Mouse (Mus musculus) forebrain, embryonic 16.5 days (tissue): ENCODE results near the gene Nr6a1. TPM values are rescaled to one million over a fixed set of nuclear protein-coding genes. Genes with fewer than 3 reads are reported as not detected.
A peak's percentile ranks its signal among the peaks of the same experiment; 100 is the strongest.

ENCODE experiments used
- ATAC-seq: fragments of 200-750 bp; cut with Nextera tagmentation; 2 replicates; pipeline ENCODE4 v1.8.0; 2017; ENCODE audit warnings: mild to moderate bottlenecking, moderate library complexity
- H3K27ac ChIP-seq: fragments of 300-500 bp; sonication (generic); 2 replicates; pipeline ENCODE4 v1.5.1; 2014; ENCODE audit warnings: low read length, control low read depth
- H3K27me3 ChIP-seq: fragments of 300-500 bp; sonication (generic); replicated peaks from 2 replicates; pipeline ENCODE4 v1.6.1; 2014; ENCODE audit warnings: low read length; ENCODE audit not compliant: control insufficient read depth, insufficient read depth
- H3K36me3 ChIP-seq: fragments of 300-500 bp; sonication (generic); 2 replicates; pipeline ENCODE4 v1.6.1; 2014; ENCODE audit not compliant: control insufficient read depth, insufficient read depth
- H3K4me1 ChIP-seq: fragments of 300-500 bp; sonication (generic); replicated peaks from 2 replicates; pipeline ENCODE4 v1.6.1; 2014; ENCODE audit warnings: low read length; ENCODE audit not compliant: control insufficient read depth, insufficient read depth
- H3K4me2 ChIP-seq: fragments of 300-500 bp; sonication (generic); 2 replicates; pipeline ENCODE4 v1.6.1; 2014; ENCODE audit warnings: mild to moderate bottlenecking, low read length, control low read depth
- H3K4me3 ChIP-seq: fragments of 300-500 bp; sonication (generic); replicated peaks from 2 replicates; pipeline ENCODE4 v1.5.1; 2014; ENCODE audit warnings: mild to moderate bottlenecking, low read length, control low read depth
- H3K9ac ChIP-seq: fragments of 300-500 bp; sonication (generic); replicated peaks from 2 replicates; pipeline ENCODE4 v1.6.1; 2014; ENCODE audit warnings: low read depth, low read length, control low read depth
- H3K9me3 ChIP-seq: fragments of 300-500 bp; sonication (generic); 2 replicates; pipeline ENCODE4 v1.6.1; 2016; ENCODE audit warnings: low read length; ENCODE audit not compliant: control insufficient read depth
- WGBS: fragments of 180-500 bp; shearing (Covaris S2); extraction: QIAGEN DNeasy Blood & Tissue Kit; methylation state at CpG from one replicate; pipeline ENCODE4 v1.1.7; 2014; 5-methylcytosine and 5-hydroxymethylcytosine counted together
- polyA plus RNA-seq: library from polyadenylated mRNA; unstranded; fragments of >200 nt; fragmentation: Nextera tagmentation; extraction: Ambion mirVana; gene quantifications from 2 replicates; pipeline ENCODE4 v1.2.1, GENCODE M21; 2015

Gene Nr6a1
- polyA plus RNA-seq, 1 experiment from 2014 or later, result 1.1 TPM

DNA sequence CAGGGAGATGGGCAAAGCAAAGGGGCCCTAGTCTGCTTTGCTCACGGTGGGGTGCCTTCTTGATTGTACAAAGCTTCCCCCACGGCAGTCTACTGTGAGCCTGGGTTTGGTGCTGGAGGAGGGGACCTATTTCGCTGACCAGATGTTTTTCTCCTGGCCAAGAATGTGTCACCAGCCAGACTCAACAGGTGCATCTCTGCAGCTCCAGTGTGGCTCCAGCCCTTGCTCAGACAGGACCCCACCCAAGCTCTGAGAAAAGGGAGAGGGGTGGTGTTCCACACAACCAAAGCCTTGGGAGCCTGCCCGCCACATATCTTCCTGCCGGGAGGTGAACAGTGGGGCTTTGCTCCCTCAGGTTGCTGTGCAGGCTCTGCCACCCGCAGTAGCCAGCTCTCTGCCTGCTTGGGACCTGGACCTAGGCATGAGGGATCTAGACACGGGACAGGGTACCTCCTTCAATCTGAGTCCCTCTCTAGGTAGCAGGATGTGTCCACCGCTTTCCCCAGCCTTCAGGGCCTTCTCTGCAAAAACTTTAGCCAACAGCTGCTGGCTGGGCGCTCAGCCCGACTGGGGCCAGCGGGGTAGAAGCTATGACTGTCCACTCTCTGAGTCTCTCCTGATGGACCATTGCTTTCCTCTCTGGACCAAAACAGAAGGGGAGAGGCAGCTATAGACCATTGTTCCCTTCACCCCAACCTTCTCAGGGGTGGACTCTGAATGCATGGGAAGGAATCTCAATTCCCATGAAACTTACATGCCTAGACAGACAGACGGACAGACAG, 218.4 kb downstream of the Nr6a1 start:
- peaks cover 20% of the 10 kb centered on the region for H3K4me1 ChIP-seq
- no peaks in the 10 kb centered on the region for H3K36me3 ChIP-seq
- WGBS, result 22% methylated on average over 12 of the region's 12 CpGs
- peaks cover 75% of the 10 kb centered on the region for H3K27me3 ChIP-seq
- H3K9ac ChIP-seq, result no peak overlapping the region
- no peak overlapping the region for H3K4me3 ChIP-seq
- H3K27ac ChIP-seq, result no peak overlapping the region
- no peak overlapping the region for H3K4me2 ChIP-seq
- no peak for ATAC-seq
- no peaks in the 10 kb centered on the region for H3K9me3 ChIP-seq

DNA sequence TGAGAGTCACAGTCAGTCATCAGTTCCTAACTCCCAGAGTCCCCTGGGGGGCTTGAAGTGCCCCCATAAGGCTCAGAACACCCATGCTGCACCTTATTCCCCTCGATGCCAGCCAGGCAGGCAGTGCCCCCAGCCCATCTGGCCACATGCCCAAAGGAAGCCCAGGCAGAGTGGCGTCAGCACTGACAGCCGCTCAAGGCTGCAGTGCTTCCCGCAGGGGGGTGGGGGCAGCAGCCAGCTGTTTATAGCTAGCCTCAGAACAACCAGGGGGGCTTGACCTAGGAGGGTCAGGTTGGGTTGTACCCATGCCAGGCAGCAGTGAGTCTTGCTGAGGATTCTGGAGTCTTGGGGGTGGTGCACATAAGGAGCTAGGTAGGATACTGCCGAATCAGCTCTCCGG, 220.8 kb downstream of the Nr6a1 start:
- Histone ChIP-seq H3K9me3 (no peaks in the 10 kb centered on the region), H3K27me3 (peaks cover 66% of the 10 kb centered on the region), H3K4me2 (no peak overlapping the region), H3K9ac (no peak overlapping the region), H3K4me3 (no peak overlapping the region), H3K4me1 (peaks cover 14% of the 10 kb centered on the region), H3K27ac (no peak overlapping the region), H3K36me3 (no peaks in the 10 kb centered on the region)
- ATAC-seq, result no peak
- WGBS, result 34% methylated on average over 6 of the region's 6 CpGs

DNA sequence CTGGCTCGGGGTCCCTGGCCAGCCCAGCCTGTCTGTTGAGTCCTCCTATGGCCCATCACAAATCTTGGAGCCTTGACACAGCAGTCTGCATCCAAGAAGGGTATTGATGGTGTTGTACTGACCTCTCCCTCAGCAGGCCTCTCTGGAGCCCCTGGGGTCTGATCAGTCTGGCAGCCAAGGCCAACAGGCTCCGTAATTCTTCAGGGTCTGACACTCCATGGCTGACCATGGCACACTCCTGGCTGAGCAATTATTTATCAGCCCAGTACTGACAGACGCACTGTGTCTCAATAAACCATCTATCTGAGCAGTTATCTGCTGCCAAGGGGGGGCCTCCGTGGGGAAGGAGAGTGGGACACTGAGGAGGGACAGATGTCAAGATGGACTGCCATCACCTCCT, 222.5 kb downstream of the Nr6a1 start:
- 79% methylated on average over 4 of the region's 4 CpGs for WGBS

DNA sequence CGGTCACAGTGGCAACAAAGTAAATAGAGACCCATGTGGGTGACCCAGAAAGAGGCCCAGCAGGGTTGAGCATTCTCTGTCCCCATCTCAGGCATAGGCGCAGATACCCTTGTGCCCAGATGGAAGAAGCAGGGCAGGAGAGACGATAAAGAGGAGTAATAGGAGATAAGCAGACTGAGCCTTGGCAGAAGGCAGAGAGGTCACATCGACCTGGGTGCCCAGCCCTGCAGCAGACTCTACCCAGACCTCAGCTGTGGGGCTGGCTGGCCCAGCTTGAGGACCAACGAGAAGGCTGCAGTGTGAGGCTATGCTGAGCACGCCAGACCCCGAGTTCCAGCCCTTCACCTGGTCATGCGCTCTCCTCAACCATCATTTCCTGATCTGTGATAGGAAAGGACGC, 223.2 kb downstream of the Nr6a1 start:
- no peak for ATAC-seq
- Histone ChIP-seq H3K27ac (no peak overlapping the region), H3K9ac (no peak overlapping the region), H3K36me3 (no peaks in the 10 kb centered on the region), H3K4me1 (no peaks in the 10 kb centered on the region), H3K27me3 (peaks cover 73% of the 10 kb centered on the region), H3K9me3 (no peaks in the 10 kb centered on the region), H3K4me2 (no peak overlapping the region), H3K4me3 (no peak overlapping the region)
- 88% methylated on average over 9 of the region's 9 CpGs for WGBS

More for the DNA sequence above, 222.5 kb downstream of the Nr6a1 start:
- Histone ChIP-seq H3K4me2 (no peak overlapping the region), H3K36me3 (no peaks in the 10 kb centered on the region), H3K27me3 (peaks cover 74% of the 10 kb centered on the region), H3K9ac (no peak overlapping the region), H3K4me3 (no peak overlapping the region), H3K27ac (no peak overlapping the region), H3K9me3 (no peaks in the 10 kb centered on the region), H3K4me1 (no peaks in the 10 kb centered on the region; the same call in 1 of the 2 replicates)
- no peak for ATAC-seq

DNA sequence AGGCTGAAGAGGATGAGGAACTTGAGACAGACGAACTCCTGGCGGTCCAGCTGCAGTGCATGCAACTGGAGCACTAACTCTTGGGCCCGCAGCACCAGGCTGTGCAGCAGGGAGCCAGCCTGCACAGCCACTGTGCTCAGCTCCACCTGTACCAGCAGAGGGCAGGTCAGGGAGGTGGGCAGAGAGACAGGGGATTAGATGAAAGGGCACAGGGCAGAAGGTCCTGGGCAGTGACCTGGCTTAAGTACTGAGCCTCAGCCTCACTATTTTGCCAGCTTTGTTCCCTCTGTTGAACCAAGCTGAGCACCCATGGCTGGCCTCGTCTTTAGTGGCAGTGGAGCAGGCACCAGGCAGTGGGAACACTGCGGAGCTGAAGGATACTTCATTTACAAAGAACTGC, 227.3 kb downstream of the Nr6a1 start:
- Histone ChIP-seq H3K4me2 (no peak overlapping the region), H3K4me1 (peaks cover 4% of the 10 kb centered on the region), H3K9ac (no peak overlapping the region), H3K4me3 (no peak overlapping the region), H3K36me3 (no peaks in the 10 kb centered on the region), H3K27me3 (peaks cover 75% of the 10 kb centered on the region), H3K9me3 (no peaks in the 10 kb centered on the region), H3K27ac (no peak overlapping the region)
- no peak for ATAC-seq
- WGBS, result 57% methylated on average over 5 of the region's 5 CpGs

DNA sequence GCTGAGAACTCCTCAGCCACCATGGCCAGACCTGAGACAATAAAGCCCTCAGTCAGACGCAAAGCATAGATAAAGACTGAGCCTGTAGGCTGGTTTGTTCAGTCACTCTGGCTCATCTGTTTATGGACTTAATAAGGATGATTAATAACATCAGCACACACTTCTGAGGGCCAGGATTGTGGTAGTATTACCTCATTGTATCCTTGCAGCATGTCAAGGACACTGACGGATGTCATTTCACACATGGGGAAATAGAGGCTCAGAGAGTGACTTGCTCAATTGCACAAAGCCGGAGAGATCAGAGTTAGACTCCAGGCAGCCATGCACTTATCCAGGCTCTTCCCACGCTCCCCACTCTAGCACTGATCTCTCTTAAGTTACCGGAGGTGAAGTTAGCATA, 228.9 kb downstream of the Nr6a1 start:
- Histone ChIP-seq H3K9me3 (no peaks in the 10 kb centered on the region), H3K9ac (no peak overlapping the region), H3K27ac (no peak overlapping the region), H3K4me1 (peaks cover 4% of the 10 kb centered on the region), H3K4me2 (no peak overlapping the region), H3K36me3 (no peaks in the 10 kb centered on the region), H3K27me3 (peaks cover 73% of the 10 kb centered on the region), H3K4me3 (no peak overlapping the region)
- 85% methylated on average over 5 of the region's 5 CpGs for WGBS
- ATAC-seq, result no peak

DNA sequence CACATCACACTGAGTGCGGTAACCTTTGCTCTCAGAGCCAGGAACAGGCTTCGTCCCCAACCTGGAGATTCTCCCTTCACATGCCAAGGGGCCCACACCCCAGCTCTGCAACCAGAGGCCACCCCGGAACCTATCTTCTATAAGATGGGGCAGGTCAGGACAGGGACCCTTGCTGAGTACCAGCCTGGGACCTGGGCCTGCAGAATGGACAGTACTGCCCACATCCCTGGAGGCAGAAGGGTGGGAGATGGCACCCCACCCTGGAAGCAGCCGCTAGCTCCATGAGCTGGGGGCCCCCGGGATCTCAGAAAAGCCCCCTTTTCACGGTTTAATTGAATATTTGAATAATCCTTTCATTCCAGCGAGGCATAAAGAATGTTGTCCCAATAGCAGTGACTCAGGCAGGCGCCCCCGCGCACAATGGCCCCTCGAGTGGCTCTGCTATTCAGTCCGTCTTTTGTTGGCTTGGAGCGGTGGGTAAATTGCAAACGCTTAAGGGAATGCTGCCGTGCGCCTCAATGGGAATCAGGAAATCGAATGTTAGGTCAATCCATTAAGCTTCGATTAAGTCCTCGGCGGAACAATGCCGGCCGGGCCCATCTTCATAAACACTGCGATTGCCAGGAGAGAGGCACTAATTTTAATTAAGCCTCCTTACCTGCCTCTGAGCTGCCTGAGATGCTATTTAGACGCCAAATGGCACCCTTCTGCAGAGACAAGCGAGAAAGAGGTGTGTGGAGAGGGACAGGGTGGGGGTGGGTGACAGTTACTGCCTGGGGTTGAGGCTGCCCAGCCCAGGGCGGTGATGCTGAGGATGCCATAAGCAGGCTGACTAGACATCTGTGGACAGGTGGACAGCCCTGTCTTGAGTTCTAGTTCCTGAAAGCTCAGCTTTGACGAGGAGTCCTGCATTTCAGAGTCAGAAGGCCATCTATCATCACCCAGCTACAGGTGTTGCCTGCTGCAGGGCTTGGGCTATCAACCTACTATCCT, 230.1 kb downstream of the Nr6a1 start:
- Histone ChIP-seq H3K4me3 (no peak overlapping the region), H3K4me1 (peaks cover 4% of the 10 kb centered on the region), H3K9me3 (no peaks in the 10 kb centered on the region), H3K36me3 (no peaks in the 10 kb centered on the region), H3K27ac (no peak overlapping the region), H3K9ac (no peak overlapping the region), H3K4me2 (peak overlapping the region; percentile 24; the same call in 1 of the 2 replicates), H3K27me3 (peaks cover 66% of the 10 kb centered on the region)
- WGBS, result 13% methylated on average over 27 of the region's 27 CpGs
- 0 out of 2 replicates have a peak, but pooled peaks have one; percentile 9 for ATAC-seq

DNA sequence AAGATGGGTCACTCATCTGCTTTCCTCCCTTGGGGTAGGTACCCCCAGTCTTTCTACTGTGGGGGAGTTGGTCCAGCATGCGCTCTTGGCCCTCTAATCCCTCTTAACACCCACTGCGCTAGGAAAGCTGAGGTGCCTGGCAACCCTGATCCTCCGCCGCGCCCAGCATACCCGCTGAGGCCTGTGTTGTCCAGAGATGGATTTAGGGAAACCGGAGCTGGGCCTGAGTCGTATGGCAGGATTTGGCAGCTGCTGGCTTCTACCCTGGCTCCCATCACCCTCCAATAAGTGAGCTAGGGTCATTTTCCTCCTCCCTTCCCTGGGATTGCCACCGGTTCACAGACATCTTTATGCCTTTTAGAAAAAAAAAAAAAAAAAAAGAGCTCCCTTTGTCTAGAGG, 231.7 kb downstream of the Nr6a1 start:
- H3K9me3 ChIP-seq, result no peaks in the 10 kb centered on the region
- no peak overlapping the region for H3K27ac ChIP-seq
- no peaks in the 10 kb centered on the region for H3K36me3 ChIP-seq
- peaks cover 65% of the 10 kb centered on the region for H3K27me3 ChIP-seq
- H3K4me2 ChIP-seq, result no peak overlapping the region
- 24% methylated on average over 9 of the region's 9 CpGs for WGBS
- H3K4me3 ChIP-seq, result no peak overlapping the region
- ATAC-seq, result no peak
- no peak overlapping the region for H3K9ac ChIP-seq
- peaks cover 4% of the 10 kb centered on the region for H3K4me1 ChIP-seq

DNA sequence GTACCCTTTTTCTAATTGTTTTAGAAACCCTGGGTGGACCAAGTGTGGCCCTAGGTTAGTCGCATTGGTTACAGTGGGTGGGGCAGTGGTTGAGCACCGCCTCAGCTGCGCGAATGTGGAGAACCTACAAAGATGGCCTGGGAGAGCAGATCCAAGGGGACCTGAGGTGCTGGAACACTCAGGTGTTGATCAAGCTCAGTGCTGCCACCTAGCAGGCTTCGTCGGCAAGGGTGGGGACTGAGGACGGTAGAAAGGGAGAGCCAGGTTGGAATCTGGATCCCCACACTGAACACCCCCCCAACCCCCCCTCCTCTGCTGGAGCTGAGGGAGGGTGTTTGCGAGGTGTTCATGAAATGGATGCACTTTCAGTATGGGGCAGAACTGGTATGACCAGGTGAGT, 235.9 kb downstream of the Nr6a1 start:
- no peaks in the 10 kb centered on the region for H3K9me3 ChIP-seq
- H3K36me3 ChIP-seq, result no peaks in the 10 kb centered on the region
- peaks cover 14% of the 10 kb centered on the region for H3K4me1 ChIP-seq
- H3K9ac ChIP-seq, result no peak overlapping the region
- WGBS, result 20% methylated on average over 8 of the region's 8 CpGs
- no peak overlapping the region for H3K4me3 ChIP-seq
- H3K27ac ChIP-seq, result no peak overlapping the region
- H3K27me3 ChIP-seq, result peaks cover 27% of the 10 kb centered on the region
- no peak overlapping the region for H3K4me2 ChIP-seq
- no peak for ATAC-seq
